Mouse (Mus musculus) left cerebral cortex, postnatal 36 days (tissue): Measurements from ENCODE around the gene Taf1c. TPM values are rescaled to one million over a fixed set of nuclear protein-coding genes. Genes with fewer than 3 reads are reported as not detected.

Experiments
- DNase-seq, 2 experiments: peaks; one replicate each; pipeline ENCODE4 v3.0.0; 2021 to 2022; ENCODE audit warnings: low spot score in 2 of 2, mixed read lengths in 1 of 2
- intact Hi-C: fragments of 180-260 bp; cut with DNase I; formaldehyde crosslinking; loops from one replicate; pipeline ENCODE4 v1.15.1; 2025
- total RNA-seq, 2 experiments: library from RNA; stranded (reverse); gene quantifications; 2 replicates each; pipeline ENCODE4 v1.2.3; 2021

Taf1c gene
- total RNA-seq, 2 experiments from 2014 or later = 10.1 to 10.3 TPM

GRCm38 (mm10) chr8:119624916-119625315 is 19.9 kb upstream of the Taf1c start:
- DNase-seq = no peak
- intact Hi-C loops = no loop called here

GRCm38 (mm10) chr8:119623744-119624143 is 18.7 kb upstream of the Taf1c start:
- DNase-seq = no peak
- intact Hi-C loops = no loop called here

- no peak for DNase-seq
- intact Hi-C loops = no loop called here
Measured at GRCm38 (mm10) chr8:119623061-119623460, 18.0 kb upstream of the Taf1c start.

GRCm38 (mm10) chr8:119622555-119622954 is 17.5 kb upstream of the Taf1c start:
- intact Hi-C loops = no loop called here
- DNase-seq = no peak

GRCm38 (mm10) chr8:119620848-119621465 is 15.9 kb upstream of the Taf1c start:
- intact Hi-C loops = no loop called here
- DNase-seq = no peak

GRCm38 (mm10) chr8:119620116-119620840 is 15.3 kb upstream of the Taf1c start:
- intact Hi-C loops = no loop called here
- no peak for DNase-seq

- no peak for DNase-seq
Measured at GRCm38 (mm10) chr8:119618887-119619286, 13.9 kb upstream of the Taf1c start.

GRCm38 (mm10) chr8:119617586-119617985 is 12.6 kb upstream of the Taf1c start:
- no peak for DNase-seq
- intact Hi-C loops = no loop called here

More at GRCm38 (mm10) chr8:119618887-119619286, 13.9 kb upstream of the Taf1c start:
- intact Hi-C loops = no loop called here

- DNase-seq = no peak
- intact Hi-C loops = no loop called here
Measured at GRCm38 (mm10) chr8:119616811-119617210, 11.8 kb upstream of the Taf1c start.

- DNase-seq = no peak
- intact Hi-C loops = no loop called here
Measured at GRCm38 (mm10) chr8:119616358-119616757, 11.3 kb upstream of the Taf1c start.

GRCm38 (mm10) chr8:119615096-119615495 is 10.1 kb upstream of the Taf1c start:
- no peak for DNase-seq
- intact Hi-C loops = no loop called here

GRCm38 (mm10) chr8:119612471-119612870 is 7.4 kb upstream of the Taf1c start, which contains the start of gene Adad2:
Gene Adad2, plus strand, starts transcription at chr8:119612747.
- no peak for DNase-seq
- intact Hi-C loops = no loop called here

GRCm38 (mm10) chr8:119606224-119606623 is 1.2 kb upstream of the Taf1c start:
- no peak for DNase-seq
- intact Hi-C loops = loop anchor here (5.0 kb wide), 1 partner anchor 164 kb away; no protein-coding TSS in a partner anchor

- DNase-seq = no peak
- intact Hi-C loops = no loop called here
Measured at GRCm38 (mm10) chr8:119604398-119604803, 621 bp downstream of the Taf1c start.

GRCm38 (mm10) chr8:119603771-119604170 is 1.3 kb downstream of the Taf1c start:
- DNase-seq = no peak
- intact Hi-C loops = no loop called here

GRCm38 (mm10) chr8:119591456-119591855 is 13.6 kb downstream of the Taf1c start:
- intact Hi-C loops = no loop called here
- no peak for DNase-seq

GRCm38 (mm10) chr8:119590348-119590747 is 14.7 kb downstream of the Taf1c start:
- DNase-seq = no peak
- intact Hi-C loops = no loop called here

GRCm38 (mm10) chr8:119588844-119589243 is 16.2 kb downstream of the Taf1c start:
- intact Hi-C loops = no loop called here
- no peak for DNase-seq

GRCm38 (mm10) chr8:119588321-119588720 is 16.7 kb downstream of the Taf1c start:
- DNase-seq = no peak
- intact Hi-C loops = no loop called here

- intact Hi-C loops = no loop called here
- no peak for DNase-seq
Measured at GRCm38 (mm10) chr8:119585901-119586300, 19.1 kb downstream of the Taf1c start.
